Mouse (Mus musculus) G1E (cell line): ENCODE data around the gene Sfn.

Experiments
- CTCF ChIP-seq: IDR thresholded peaks from 2 replicates; pipeline ENCODE4 v1.5.1; 2012; ENCODE audit warnings: low read depth, low read length, inconsistent platforms, mixed read lengths
- GATA1 ChIP-seq: IDR thresholded peaks from 2 replicates; pipeline ENCODE4 v1.6.1; 2012; ENCODE audit warnings: borderline replicate concordance, low read length, inconsistent platforms, mixed read lengths
- POLR2AphosphoS5 ChIP-seq: IDR thresholded peaks from 2 replicates; pipeline ENCODE4 v1.6.1; 2012; ENCODE audit warnings: low read depth, low read length, inconsistent platforms; ENCODE audit not compliant: insufficient replicate concordance
- TAL1 ChIP-seq: conservative IDR thresholded peaks from 2 replicates; pipeline ENCODE4 v1.6.1; 2012; ENCODE audit warnings: low read depth, low read length, inconsistent platforms, mixed read lengths

GRCm38 (mm10) chr4:133584059-133584951 is 17.7 kb downstream of the Sfn start, which contains the start of gene Gpn2:
- TF ChIP-seq POLR2AphosphoS5: no peak
- no peak for TF ChIP-seq CTCF
- no peak for TF ChIP-seq GATA1
- TF ChIP-seq TAL1: no peak
